Mouse (Mus musculus): ENCODE results near the gene Cyba.
A peak's percentile ranks its signal among the peaks of the same experiment; 100 is the strongest.

The Cyba gene

GRCm38 (mm10) chr8:122432443-122433268 lies at the start of gene Cyba:
Gene Cyba, minus strand, starts transcription at chr8:122432930.
- no peak for DNase-seq

DNA sequence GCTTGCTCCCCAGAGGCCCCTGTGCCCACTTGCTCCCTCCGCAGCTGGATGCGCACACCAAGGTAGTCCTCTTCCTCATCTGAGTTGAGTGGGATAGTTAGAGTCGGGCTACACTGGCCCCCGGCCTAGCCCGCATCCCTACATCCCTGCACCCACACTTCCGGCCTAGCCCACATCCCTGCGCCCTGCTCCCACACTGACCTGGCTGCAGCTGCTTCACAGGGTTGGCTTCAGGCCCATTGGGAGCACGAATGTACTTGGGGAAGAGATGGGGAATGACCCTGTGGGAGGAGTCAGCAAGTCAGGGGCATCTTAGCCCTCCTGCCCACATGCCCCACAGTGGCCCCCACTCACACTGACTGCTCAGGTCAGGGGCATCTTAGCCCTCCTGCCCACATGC lies 49.7 kb upstream of the Cyba start:
- peak; percentile 19 for DNase-seq

DNA sequence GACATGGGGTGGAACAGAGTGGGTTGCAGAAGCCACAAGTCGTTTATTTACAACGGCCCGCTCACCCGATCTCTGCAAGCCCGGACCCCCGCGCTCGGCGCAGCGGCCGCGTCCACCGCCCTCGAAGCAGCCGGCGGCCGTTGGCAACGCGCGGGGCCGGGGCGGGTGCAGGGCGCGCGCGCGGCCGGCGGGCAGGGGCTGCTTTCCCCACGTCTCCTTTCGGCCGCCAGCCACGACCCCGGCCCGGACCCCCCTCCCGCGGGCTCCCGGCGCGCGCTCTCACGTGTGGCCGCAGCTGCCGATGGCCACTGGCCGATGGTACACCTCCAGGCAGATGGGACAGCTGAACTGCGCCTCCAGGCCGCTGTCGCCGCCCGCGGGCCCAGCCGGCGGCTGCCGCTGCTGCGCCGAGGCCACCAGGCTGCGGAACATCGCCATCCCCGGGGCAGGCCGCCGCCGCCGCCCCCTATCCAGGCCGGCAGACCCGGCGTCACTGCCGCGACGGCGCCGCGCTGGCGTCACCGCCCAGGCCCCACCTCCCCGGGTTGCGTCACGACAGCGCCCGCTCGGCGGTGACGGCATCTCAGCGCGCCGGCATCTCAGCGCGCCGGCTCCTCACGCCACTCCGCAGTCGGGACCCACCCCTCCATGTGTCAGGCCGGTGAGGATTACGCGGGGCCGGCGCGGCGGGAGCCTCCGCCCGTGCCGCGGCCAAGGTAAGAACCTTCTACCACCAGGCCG lies 43.0 kb upstream of the Cyba start, which contains the start of the genes Rnf166 and Ctu2:
Rnf166 (minus strand) TSS at position 485 of the 741 bp plus-strand sequence.
Ctu2 (plus strand) TSS at position 564 of the 741 bp plus-strand sequence.
- DNase-seq: peak; percentile 89

GRCm38 (mm10) chr8:122474951-122475560 lies 42.3 kb upstream of the Cyba start:
- peak; percentile 69 for DNase-seq

GRCm38 (mm10) chr8:122473911-122474421 lies 41.2 kb upstream of the Cyba start:
- DNase-seq: peak; percentile 16

- no peak for DNase-seq
Measured at GRCm38 (mm10) chr8:122470691-122471090, 38.0 kb upstream of the Cyba start.

DNA sequence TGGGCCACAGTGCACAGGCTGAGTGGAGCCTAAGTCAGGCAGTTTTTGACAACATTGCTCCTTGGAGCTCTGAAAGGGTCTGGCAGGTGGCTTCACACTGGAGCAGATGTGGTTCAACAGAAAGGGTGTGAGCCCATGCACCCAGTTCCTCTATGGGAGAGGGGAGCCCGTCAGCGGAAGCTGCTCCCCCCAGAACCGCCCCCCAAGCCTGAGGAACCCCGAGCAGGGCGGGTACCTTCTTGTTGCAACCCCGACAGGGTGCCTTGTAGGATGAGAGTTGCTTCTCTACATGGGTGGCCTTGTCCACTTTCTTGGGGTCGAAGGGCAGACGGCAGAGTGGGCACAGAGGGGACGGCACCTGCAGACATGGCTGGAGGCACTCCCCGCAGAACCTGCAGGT lies 37.2 kb upstream of the Cyba start:
- no peak for DNase-seq

DNA sequence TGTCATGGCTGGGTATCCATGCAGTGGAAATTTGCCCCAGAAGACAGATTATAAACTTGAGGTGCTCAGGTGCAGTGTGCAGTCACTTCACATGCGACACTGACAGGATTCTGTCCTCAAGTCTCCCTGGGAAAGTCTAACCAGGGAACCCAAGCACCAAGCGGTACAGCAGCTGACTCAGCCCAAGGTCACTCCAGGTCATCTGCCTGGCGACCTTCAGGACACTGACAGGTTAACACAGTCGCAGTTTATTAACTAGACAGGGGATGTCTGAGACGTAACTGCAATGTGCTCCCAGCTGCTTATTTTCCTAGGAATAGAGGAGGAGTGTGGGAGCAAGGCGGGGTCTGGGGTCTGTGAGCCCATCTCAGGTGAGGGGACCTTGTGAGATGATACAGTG lies 36.7 kb upstream of the Cyba start:
- DNase-seq: no peak

DNA sequence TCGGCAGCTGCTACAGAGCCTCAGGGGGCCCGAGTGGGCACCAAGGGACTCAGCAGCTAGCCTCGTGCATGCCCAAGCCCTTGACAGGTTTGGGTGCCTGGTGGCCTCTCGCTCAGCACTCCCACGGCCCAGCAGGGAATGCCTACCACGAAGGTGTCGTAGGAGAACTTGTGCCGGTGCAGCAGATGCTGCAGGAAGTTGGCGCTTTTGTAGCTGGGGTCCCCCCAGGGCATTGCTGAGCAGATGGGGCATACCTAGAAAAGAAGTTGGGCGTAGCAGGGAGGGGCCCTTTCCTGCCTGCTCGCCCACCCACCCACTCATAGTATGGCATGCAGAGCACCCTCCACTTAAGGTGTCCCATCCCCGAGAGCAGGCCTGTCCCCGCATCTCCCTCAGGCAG lies 35.1 kb upstream of the Cyba start:
- no peak for DNase-seq

DNA sequence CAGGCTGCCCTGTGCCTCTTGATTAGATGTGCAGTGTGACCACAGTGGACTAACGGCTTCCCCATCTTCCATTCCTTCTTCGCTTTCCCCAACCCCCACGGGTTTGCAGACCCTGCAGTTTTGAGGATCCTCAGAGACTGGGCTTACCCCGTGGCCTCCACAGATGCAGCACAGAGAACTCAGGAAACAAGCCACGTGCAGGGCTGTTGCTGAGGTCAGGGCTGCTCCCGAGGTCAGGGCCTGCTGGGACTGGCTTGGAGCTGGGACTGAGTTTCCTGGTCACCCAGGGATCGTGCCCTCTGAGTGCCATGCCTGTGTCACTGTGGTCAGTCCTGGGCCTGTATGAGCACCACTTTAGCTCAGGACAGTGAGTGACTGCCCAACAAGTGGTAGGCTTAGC lies 32.3 kb upstream of the Cyba start:
- no peak for DNase-seq

DNA sequence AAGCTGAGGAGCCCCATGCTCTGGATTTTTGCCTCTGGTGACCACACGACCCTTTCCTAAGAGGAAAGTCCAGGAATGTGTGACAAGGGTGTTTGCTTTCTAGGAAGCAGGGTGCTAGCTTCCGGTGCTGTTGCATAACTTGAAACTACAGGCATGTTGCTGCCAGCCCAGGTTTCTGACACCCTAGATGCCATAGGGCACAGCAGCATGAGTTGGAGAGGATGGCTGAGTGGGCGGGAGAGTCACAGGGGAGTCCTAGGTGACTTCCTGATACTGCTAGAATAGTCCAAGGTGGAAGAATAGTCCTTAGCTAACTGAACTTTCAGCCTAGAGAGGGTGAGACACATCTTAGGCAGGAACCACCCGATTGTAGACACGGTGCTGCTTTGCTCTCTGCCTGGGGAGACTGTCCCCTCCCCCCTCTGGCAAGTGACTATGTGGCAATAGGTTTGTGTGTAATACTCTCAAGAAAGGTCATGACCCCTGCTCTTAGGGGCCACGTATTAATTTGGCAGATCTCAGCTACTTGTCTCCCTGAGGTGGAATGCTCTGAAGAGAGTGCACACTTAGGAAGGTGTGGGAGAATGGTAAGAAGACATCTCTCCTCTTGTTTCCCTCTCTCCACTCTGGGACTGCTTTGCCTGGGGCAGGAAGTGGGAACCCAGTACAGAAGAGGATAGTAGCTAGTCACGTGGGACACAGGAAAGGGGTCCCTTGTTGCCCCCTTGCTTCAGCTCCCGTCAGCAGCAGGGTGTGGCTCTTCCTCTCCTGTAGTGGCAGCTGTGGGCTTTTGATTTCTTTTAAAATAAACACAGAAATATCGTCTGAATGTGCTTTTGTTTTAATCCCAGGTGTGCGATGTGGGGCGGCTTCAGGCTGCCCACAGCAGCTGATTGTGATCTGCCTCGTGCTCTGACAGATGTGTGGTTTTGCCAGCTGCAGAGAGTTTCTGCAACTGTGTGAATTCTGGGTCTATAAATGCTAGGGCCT lies 31.2 kb upstream of the Cyba start:
- DNase-seq: no peak

- no peak for DNase-seq
Measured at GRCm38 (mm10) chr8:122462510-122462909, 29.8 kb upstream of the Cyba start.

GRCm38 (mm10) chr8:122461473-122462148 lies 28.9 kb upstream of the Cyba start:
- no peak for DNase-seq

- peak; percentile 78 for DNase-seq
Measured at GRCm38 (mm10) chr8:122460524-122461472, 28.1 kb upstream of the Cyba start, which contains the start of gene Snai3. Gene Snai3, minus strand, starts transcription at chr8:122460733.

GRCm38 (mm10) chr8:122459990-122460389 lies 27.3 kb upstream of the Cyba start:
- no peak for DNase-seq

- no peak for DNase-seq
Measured at GRCm38 (mm10) chr8:122459218-122459900, 26.6 kb upstream of the Cyba start.

GRCm38 (mm10) chr8:122457171-122457570 lies 24.4 kb upstream of the Cyba start:
- DNase-seq: no peak

DNA sequence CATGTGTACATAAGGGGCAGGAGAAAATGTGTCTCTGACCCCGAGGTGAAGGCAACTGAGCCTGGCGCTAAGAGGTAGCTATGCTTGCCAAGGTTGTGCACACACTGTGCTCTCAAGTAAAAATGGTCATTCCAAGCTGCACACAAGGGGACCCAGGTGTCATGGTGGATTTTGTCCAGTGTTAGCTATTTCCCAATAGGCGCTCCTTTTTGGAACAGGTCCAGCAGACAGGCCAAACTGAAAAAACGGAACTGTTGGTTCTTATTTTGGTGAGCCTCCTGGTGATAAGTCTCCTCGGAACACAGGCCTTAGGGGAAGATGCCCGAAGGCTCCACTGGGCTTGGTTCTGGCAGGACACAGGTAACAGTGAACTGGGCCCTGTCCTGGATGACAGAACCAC lies 21.7 kb upstream of the Cyba start:
- no peak for DNase-seq

DNA sequence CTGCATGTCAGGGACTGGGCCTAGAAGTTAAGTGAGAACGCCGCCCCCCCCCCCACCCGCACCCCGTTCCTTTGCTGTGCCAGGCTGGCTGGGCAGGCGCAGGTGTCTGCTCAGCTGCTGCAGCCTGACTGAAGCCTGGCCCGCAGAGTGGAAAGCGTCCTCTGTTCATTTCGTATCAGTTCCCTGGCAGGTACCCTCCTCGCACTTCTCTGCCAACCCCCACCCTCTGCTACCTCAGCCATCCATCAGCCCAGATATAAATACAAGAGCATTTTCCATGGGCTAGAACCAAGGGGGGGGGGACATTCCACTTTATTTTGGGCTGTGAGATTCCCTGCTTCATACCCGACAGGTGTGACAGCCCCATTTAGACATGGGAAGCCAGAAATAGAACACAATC lies 19.4 kb upstream of the Cyba start:
- no peak for DNase-seq
